Mouse (Mus musculus) CH12.LX (cell line): ENCODE results near the gene Stau1. TPM values are rescaled to one million over a fixed set of nuclear protein-coding genes. Genes with fewer than 3 reads are reported as not detected.

Experiments
- DNase-seq: peaks from one replicate; pipeline ENCODE4 v3.0.0-alpha.2; 2013; ENCODE audit errors: extremely low read depth
- H3K27ac ChIP-seq: 2 replicates; pipeline ENCODE4 v1.5.1; 2012; ENCODE audit warnings: low read depth, mild to moderate bottlenecking, control low read depth, moderate library complexity; ENCODE audit not compliant: insufficient read depth
- H3K27me3 ChIP-seq: replicated peaks from 2 replicates; pipeline ENCODE3; 2012; ENCODE audit warnings: inconsistent platforms
- H3K36me3 ChIP-seq, 2 experiments: replicated peaks in 1 of 2; 2 replicates each; pipeline versions ENCODE3 to v1.6.1; 2012; ENCODE audit warnings: inconsistent platforms in 1 of 2, low read length in 1 of 2, mild to moderate bottlenecking in 1 of 2, mixed read lengths in 1 of 2, moderate library complexity in 1 of 2; ENCODE audit not compliant: control insufficient read depth in 1 of 2, insufficient read depth in 1 of 2
- H3K4me1 ChIP-seq, 2 experiments: 2 replicates each; pipeline ENCODE4 v1.6.1; 2012; ENCODE audit warnings: inconsistent platforms in 1 of 2, moderate library complexity in 1 of 2; ENCODE audit not compliant: insufficient read depth in 2 of 2, control insufficient read depth in 1 of 2
- H3K4me2 ChIP-seq: 2 replicates; pipeline ENCODE4 v1.6.1; 2012; ENCODE audit warnings: low read depth, mild to moderate bottlenecking, control low read depth; ENCODE audit not compliant: poor library complexity, insufficient read depth, severe bottlenecking
- H3K4me3 ChIP-seq, 3 experiments: fragments of 150-350 bp in 1 of 3; sonication (generic) in 1 of 3; replicated peaks in 1 of 3; 2 replicates each; pipeline versions ENCODE3 to v1.5.1; 2011 to 2012; ENCODE audit warnings: low read depth in 2 of 3, low read length in 2 of 3, mild to moderate bottlenecking in 2 of 3, moderate library complexity in 2 of 3, control low read depth in 1 of 3, improper control_type of control experiment in 1 of 3, inconsistent platforms in 1 of 3, mixed read lengths in 1 of 3; ENCODE audit not compliant: poor library complexity in 1 of 3
- H3K79me2 ChIP-seq: replicated peaks from 2 replicates; pipeline ENCODE4 v1.6.1; 2012; ENCODE audit warnings: mild to moderate bottlenecking, moderate library complexity; ENCODE audit not compliant: control insufficient read depth, poor library complexity, insufficient read depth, severe bottlenecking; ENCODE audit errors: extremely low read depth
- H3K9ac ChIP-seq: 2 replicates; pipeline ENCODE4 v1.6.1; 2012; ENCODE audit warnings: low read depth, mild to moderate bottlenecking, control low read depth, moderate library complexity; ENCODE audit not compliant: insufficient read depth
- H3K9me3 ChIP-seq: replicated peaks from 2 replicates; pipeline ENCODE3; 2012; ENCODE audit warnings: low read length, inconsistent platforms, mixed read lengths
- BHLHE40 ChIP-seq: IDR thresholded peaks from 2 replicates; pipeline ENCODE4 v1.6.1; 2011; ENCODE audit warnings: mild to moderate bottlenecking, low read depth, low read length, improper control_type of control experiment
- CHD1 ChIP-seq: IDR thresholded peaks from 2 replicates; pipeline ENCODE4 v1.6.1; 2012; ENCODE audit warnings: low read depth, low read length, improper control_type of control experiment, inconsistent platforms
- CHD2 ChIP-seq: IDR thresholded peaks from 2 replicates; pipeline ENCODE4 v1.6.1; 2011; ENCODE audit warnings: low read length, improper control_type of control experiment
- ELF1 ChIP-seq: IDR thresholded peaks from 2 replicates; pipeline ENCODE4 v1.6.1; 2014; ENCODE audit warnings: low read depth, mild to moderate bottlenecking, inconsistent platforms, low read length, improper control_type of control experiment
- ETS1 ChIP-seq: conservative IDR thresholded peaks from 2 replicates; pipeline ENCODE4 v1.6.1; 2012; ENCODE audit warnings: low read depth, mild to moderate bottlenecking, inconsistent platforms, low read length, improper control_type of control experiment, moderate library complexity
- IRF4 ChIP-seq: IDR thresholded peaks from 2 replicates; pipeline ENCODE4 v1.6.1; 2014; ENCODE audit warnings: low read depth, mild to moderate bottlenecking, inconsistent platforms, low read length, improper control_type of control experiment
- KAT2A ChIP-seq: IDR thresholded peaks from 2 replicates; pipeline ENCODE4 v1.6.1; 2012; ENCODE audit warnings: low read length, improper control_type of control experiment, inconsistent platforms; ENCODE audit not compliant: insufficient replicate concordance
- MAX ChIP-seq: IDR thresholded peaks from 2 replicates; pipeline ENCODE4 v1.6.1; 2011; ENCODE audit warnings: low read length, improper control_type of control experiment
- MEF2A ChIP-seq: IDR thresholded peaks from 2 replicates; pipeline ENCODE4 v1.6.1; 2014; ENCODE audit warnings: low read depth, mild to moderate bottlenecking, inconsistent platforms, low read length, improper control_type of control experiment, borderline replicate concordance
- MYC ChIP-seq: IDR thresholded peaks from 2 replicates; pipeline ENCODE4 v1.6.1; 2011; ENCODE audit warnings: low read depth, mild to moderate bottlenecking, improper control_type of control experiment, low read length
- POLR2A ChIP-seq: IDR thresholded peaks from 2 replicates; pipeline ENCODE4 v1.6.1; 2011; ENCODE audit warnings: low read depth, mild to moderate bottlenecking, improper control_type of control experiment, low read length
- POLR2AphosphoS2 ChIP-seq: IDR thresholded peaks from 2 replicates; pipeline ENCODE4 v1.6.1; 2011; ENCODE audit warnings: low read depth, low read length, improper control_type of control experiment
- RAD21 ChIP-seq: IDR thresholded peaks from 2 replicates; pipeline ENCODE4 v1.6.1; 2011; ENCODE audit warnings: low read depth, mild to moderate bottlenecking, low read length, improper control_type of control experiment, moderate library complexity
- SMC3 ChIP-seq: IDR thresholded peaks from 2 replicates; pipeline ENCODE4 v1.6.1; 2011; ENCODE audit warnings: low read depth, low read length, improper control_type of control experiment
- TBP ChIP-seq: conservative IDR thresholded peaks from 2 replicates; pipeline ENCODE4 v1.6.1; 2011; ENCODE audit warnings: low read depth, low read length, improper control_type of control experiment
- UBTF ChIP-seq: IDR thresholded peaks from 2 replicates; pipeline ENCODE4 v1.6.1; 2012; ENCODE audit warnings: low read depth, mild to moderate bottlenecking, inconsistent platforms, low read length, improper control_type of control experiment, moderate library complexity
- USF1 ChIP-seq: IDR thresholded peaks from 2 replicates; pipeline ENCODE4 v1.6.1; 2014; ENCODE audit warnings: low read depth, mild to moderate bottlenecking, inconsistent platforms, low read length, improper control_type of control experiment
- ZC3H11A ChIP-seq: IDR thresholded peaks from 2 replicates; pipeline ENCODE4 v1.6.1; 2012; ENCODE audit warnings: low read depth, mild to moderate bottlenecking, inconsistent platforms, low read length, improper control_type of control experiment
- ZMIZ1 ChIP-seq: IDR thresholded peaks from 2 replicates; pipeline ENCODE4 v1.6.1; 2012; ENCODE audit warnings: low read depth, mild to moderate bottlenecking, inconsistent platforms, low read length, improper control_type of control experiment
- ZNF384 ChIP-seq: IDR thresholded peaks from 2 replicates; pipeline ENCODE4 v1.6.1; 2012; ENCODE audit warnings: low read depth, low read length, improper control_type of control experiment, inconsistent platforms
- dilution Hi-C: fragments of 300-500 bp; cut with MboI; formaldehyde crosslinking; loops from 2 replicates; pipeline ENCODE4 v1.14.3; 2020; ENCODE audit warnings: low sequenced_read_pairs; ENCODE audit not compliant: extremely low pct_unique_long_range_greater_than_20kb, extremely low pct_ligation_motif_present
- in situ Hi-C: fragments of 300-500 bp; cut with MboI; formaldehyde crosslinking; loops from 3 replicates; pipeline ENCODE4 v1.14.3; 2019; ENCODE audit warnings: low sequenced_read_pairs, low pct_ligation_motif_present, low pct_unique_long_range_greater_than_20kb, mixed read lengths
- polyA plus RNA-seq: library from polyadenylated mRNA; unstranded; fragments of >175 nt; gene quantifications from 2 replicates; pipeline ENCODE4 v1.2.1, GENCODE M21; 2012; ENCODE audit warnings: low read depth; ENCODE audit not compliant: insufficient read length
- total RNA-seq, 2 experiments: library from RNA; depleted of rRNA; stranded (reverse); fragments of 300-350 nt in 1 of 2; fragments of >200 nt in 1 of 2; gene quantifications; 2 replicates each; pipeline ENCODE4 v1.2.3; 2012 to 2014

Stau1 gene
- total and polyA plus RNA-seq, 3 experiments = 8.0 to 36.2 (median 10.3) TPM

DNA sequence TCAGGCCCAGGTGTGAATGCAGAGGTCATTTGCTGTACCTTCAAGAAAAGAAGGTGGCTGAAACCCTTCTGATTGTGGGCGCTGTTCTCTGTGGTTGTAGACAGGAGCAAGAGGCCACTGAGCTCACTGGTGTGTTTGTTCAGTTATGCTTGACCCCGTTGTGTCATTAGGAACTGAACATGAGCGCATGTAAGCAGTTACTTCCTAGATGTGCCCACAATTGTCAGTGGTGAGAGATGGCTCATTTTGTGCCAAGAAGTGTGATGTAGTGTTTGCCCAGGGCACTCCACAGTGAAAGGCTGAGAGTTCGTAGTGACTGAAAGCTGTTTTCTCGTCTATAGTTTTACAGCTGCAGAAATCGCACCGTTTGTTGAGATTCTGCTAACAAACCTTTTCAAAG is 60.5 kb downstream of the Stau1 start:
- Histone ChIP-seq H3K27me3 (no peaks in the 10 kb centered on the region), H3K9ac (no peak overlapping the region), H3K36me3 (peaks cover 69 to 89% of the 10 kb centered on the region in 2 experiments), H3K4me2 (no peak overlapping the region), H3K79me2 (no peaks in the 10 kb centered on the region), H3K9me3 (no peaks in the 10 kb centered on the region), H3K4me3 (no peak overlapping the region), H3K4me1 (no peaks in the 10 kb centered on the region), H3K27ac (no peak overlapping the region)
- in situ Hi-C loops (no loop called here), dilution Hi-C loops (no loop called here)
- no peak for DNase-seq
- TF ChIP-seq ZMIZ1 = no peak
- no peak for TF ChIP-seq ZC3H11A
- no peak for TF ChIP-seq POLR2A
- no peak for TF ChIP-seq SMC3
- TF ChIP-seq UBTF = no peak
- no peak for TF ChIP-seq IRF4
- TF ChIP-seq ETS1 = no peak

DNA sequence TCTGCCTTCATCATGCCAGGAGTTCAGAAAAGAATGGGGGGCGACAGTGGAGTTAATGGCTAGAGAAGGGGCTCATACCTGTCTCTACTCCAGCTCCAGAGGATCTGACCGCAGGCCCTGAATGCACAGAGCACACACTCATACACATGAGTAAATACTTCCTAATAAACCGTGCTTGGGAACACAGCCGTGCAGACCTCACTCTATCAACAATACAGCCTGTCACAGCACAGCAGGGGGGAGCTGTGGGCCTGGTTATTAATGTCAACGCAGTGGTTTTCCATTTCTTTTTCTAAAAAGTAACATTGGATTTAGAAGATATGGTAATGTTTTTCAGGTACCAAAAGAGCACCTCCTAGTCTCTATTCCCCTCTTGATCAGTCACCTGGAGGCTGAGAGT is 61.7 kb downstream of the Stau1 start:
- no peak for DNase-seq
- Histone ChIP-seq H3K9ac (no peak overlapping the region), H3K4me1 (no peaks in the 10 kb centered on the region)
- no peak for TF ChIP-seq MYC
- no peak for TF ChIP-seq MAX
- no peak for TF ChIP-seq POLR2AphosphoS2
- TF ChIP-seq TBP = no peak
- no peak for TF ChIP-seq USF1
- TF ChIP-seq CHD1 = no peak
- no peak for TF ChIP-seq POLR2A
- TF ChIP-seq RAD21 = no peak
- TF ChIP-seq CHD2 = no peak
- no peak for TF ChIP-seq BHLHE40
- no peak for TF ChIP-seq IRF4
- no peak for TF ChIP-seq KAT2A
- TF ChIP-seq MEF2A = no peak
- no peak for TF ChIP-seq ZNF384
- TF ChIP-seq ELF1 = no peak
- TF ChIP-seq, all 38 proteins: peak for 0
- no peaks in the 10 kb centered on the region for H3K9me3 ChIP-seq
- in situ Hi-C loops = no loop called here
- H3K4me3 ChIP-seq = no peak overlapping the region
- peaks cover 72 to 92% of the 10 kb centered on the region in 2 experiments for H3K36me3 ChIP-seq
- dilution Hi-C loops = no loop called here
- H3K27ac ChIP-seq = no peak overlapping the region
- H3K79me2 ChIP-seq = no peaks in the 10 kb centered on the region
- no peaks in the 10 kb centered on the region for H3K27me3 ChIP-seq
- H3K4me2 ChIP-seq = no peak overlapping the region
